Mouse (Mus musculus): Measurements from ENCODE around the gene Ssr1.

Ssr1 gene

DNA sequence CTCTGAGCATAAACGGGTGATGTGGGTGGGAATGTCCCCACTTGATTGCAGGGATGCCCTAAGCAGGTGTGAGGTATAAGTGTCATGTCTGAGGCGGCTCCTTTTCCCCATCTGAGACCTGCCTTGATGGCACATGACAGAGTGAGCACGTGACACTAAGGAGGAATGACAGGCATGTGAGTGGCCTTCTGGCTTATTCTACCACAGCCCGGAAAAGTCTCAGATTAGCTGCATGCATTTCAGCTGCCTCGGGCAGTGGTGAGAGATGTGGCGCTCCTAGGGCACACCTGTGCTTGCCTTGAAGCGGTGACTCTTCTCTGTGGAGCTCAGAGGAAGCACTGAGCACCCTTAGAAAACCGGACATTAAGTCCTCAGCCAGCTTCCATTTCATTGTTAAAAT lies 48.6 kb downstream of the Ssr1 start:
- DNase-seq (ENCODE audit: low spot score in 2 of 2), result no peak

DNA sequence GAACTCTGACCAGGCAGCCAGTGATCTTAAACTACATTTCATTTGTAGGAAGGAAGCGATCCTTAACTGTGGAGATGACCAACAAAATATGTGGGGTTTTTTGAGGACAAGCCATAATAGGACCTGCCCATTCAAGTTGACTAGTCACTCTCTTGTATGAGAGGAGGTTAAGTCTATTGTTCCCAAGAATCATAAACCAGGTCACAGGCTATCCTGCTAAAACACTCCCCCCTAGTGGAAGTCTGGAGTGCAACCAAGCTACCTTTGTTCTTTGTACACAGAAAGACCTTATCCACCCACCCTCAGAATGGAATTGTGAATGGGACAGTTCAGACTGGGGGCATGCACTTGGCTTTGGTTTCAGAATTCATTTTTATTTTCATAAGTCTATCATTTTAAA lies 49.7 kb downstream of the Ssr1 start:
- no peak for DNase-seq (ENCODE audit: low spot score in 2 of 2)

DNA sequence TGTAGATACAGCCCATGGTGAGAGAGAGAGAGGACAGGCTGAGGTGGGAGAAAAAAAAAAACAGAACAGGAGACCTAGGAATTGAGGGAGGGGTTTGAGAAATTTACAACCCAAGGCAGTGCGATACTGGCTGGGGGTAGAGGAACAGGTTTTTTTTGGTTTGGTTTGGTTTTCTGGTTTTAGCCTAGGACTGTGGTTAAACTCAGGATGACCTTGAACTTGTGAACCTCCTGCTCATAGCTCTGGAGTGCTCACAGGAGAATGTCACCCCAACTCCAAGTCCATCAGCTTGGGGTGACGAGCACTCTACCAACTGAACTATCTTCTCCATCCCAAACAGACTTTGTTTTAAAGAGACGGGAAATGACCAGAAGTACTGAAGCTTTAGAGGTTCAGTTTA lies 50.6 kb downstream of the Ssr1 start:
- DNase-seq (ENCODE audit: low spot score in 2 of 2), result no peak

DNA sequence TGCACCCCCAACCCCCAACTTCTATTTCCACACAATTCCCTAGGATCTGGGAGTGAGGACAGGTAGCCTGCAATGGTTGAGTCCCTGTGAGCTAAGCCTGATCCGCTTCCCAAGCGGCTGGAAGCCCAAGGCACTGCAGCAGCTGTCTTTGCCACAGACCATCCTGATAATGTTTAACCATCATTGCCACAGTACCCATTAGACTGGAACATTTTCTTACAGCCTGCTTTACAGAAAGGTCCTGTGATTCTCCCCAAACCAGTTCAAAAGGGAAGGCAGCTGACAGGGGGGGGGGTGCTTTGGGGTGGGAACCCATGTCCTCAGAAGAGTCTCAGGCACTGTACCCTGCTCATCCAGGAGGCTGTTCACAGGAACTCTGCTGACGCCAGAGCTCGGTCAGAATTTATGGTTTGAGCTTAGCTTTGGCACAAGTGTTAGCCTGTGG lies 51.1 kb downstream of the Ssr1 start:
- no peak for DNase-seq (ENCODE audit: low spot score in 2 of 2)

DNA sequence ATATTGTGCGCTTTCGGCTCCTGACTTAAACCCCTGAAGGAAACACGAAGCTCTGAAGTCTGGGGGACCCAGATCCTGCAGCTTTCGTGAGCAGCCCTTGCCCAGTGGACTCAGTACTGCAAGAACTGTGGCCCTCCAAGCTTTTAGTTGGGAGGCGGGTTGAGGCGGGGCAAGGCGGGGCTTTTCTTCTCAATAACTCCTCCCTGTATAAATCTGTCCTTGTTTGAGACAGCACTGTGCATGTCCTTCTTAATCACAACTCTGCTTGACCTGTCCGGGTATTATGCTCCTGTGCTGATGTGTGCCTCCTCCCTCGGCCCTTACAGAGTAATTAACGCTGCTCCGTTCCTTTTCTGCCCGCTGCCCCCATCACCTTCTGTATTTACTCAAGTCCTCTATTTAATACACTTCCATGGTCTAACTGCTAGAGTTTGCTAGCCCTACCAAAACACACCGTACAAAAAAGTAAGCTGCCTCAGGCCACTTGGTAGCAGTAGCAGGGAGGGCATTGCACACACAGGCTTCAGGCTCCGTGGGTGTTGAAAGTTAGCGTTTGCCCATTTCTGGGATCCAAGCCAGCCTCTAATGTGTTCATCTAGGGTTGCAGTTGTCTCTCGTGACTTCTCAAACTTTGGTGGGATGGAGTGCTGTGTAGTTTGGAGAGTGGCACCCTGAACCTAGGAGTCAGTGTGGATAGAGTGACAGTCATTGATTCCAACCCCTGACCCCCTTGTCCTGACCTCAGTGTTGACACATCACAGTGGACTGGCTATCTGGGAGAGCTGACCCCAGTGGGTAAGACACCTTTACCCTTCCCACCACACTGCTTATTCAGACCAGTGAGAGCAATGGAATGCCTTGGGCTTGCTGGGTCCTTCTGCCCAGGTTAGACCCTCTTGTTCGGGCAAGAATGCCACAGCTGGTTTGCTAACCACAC lies 51.8 kb downstream of the Ssr1 start:
- no peak for DNase-seq (ENCODE audit: low spot score in 2 of 2)

DNA sequence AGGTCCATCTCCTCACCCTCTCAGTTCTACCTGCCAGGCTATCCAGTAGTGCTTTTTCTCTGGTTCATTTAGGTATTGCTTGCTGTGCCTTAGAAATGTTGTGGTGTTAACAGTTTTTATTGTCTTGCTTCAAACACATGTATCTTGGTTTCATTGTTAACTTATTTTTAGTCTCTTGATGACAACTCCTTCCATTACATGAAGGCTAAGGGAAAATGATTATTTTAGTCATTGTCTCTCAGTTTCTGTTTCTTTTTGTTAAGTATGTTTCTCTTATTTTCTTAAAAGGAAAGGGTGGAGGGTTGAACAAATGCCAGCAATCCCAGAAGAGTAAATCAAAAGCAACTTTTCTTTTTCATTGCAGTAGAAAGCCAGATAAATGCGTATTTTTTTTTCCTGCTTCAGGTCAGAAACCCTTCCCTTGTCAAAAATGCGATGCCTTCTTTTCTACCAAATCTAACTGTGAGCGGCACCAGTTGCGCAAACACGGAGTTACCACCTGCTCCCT lies 52.8 kb downstream of the Ssr1 start:
- DNase-seq (ENCODE audit: low spot score in 2 of 2), result no peak

DNA sequence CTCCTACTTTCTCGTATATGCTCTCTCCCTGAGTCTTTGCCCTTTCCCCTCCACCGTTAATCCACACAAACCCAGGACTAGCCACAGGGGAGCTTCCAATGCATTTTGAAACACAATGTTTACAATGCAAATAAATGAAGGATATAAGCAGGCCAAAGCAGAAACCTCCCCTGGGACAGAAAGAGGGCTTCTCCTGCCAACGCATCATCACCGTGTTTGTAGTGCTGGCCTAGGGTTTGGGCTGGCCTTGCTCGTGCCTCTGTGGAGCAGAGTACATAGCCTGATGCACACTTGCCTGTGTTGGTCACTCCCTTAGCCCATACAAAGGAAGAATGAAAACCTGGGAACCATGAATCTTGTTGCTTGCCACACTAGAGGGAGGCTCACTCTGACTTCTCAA lies 53.4 kb downstream of the Ssr1 start:
- no peak for DNase-seq (ENCODE audit: low spot score in 2 of 2)

DNA sequence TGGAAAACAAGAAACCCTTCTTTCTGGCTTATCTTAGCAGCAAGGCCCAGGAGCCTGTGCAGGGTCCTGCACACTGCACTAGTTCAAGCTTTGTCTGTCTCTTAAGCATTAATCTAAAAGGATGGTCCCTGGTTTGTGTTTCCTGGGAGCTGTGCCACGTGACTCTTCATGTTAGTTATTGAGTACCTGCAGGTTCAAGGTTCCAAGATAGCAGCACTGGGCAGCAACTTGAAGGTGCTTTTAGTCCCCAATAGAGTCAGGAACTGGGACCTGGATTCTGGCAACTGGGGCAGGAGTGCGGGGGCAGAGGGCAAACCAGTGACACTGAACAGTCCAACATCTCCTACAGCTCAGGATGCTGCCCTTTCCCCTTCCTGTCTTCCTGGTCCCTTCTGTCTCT lies 53.9 kb downstream of the Ssr1 start:
- no peak for DNase-seq (ENCODE audit: low spot score in 2 of 2)

DNA sequence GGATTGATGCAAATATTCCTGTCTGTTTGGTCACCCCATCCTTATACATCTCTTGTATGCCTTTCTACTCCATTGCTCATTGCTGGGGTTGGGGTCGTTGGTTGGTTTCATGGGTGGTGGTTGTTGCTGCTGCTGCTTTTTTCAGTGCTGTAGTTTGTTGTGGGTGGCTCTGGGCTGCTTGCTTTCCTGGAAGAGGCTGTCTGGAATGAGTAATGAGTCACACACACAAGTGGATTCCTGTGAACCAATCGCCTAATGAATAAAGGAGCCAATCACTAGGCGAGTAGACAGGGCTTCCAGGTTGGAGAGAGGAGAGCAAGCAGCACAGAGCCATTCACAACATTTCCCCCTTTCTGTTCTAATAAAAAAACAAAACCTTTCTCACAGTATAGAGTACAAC lies 57.7 kb downstream of the Ssr1 start:
- no peak for DNase-seq (ENCODE audit: low spot score in 2 of 2)

DNA sequence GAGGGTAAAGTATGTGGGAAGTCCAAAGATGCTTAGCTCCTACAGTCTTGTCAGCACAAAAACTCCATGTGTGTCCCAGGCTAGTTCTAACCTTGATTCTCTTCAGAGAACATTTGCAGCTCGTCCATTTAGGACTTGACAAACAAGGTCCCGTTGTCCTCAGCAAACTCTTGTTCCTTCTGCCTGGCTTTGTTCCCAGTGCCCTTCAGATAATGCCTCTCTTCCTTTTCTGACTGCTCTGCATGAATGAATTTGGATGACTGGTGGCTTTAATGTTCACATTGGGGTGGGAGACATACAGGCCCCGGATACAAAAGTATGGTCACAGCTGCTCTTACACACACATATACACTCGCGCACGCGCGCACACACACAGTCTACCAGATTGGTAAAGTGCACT lies 59.1 kb downstream of the Ssr1 start:
- no peak for DNase-seq (ENCODE audit: low spot score in 2 of 2)

DNA sequence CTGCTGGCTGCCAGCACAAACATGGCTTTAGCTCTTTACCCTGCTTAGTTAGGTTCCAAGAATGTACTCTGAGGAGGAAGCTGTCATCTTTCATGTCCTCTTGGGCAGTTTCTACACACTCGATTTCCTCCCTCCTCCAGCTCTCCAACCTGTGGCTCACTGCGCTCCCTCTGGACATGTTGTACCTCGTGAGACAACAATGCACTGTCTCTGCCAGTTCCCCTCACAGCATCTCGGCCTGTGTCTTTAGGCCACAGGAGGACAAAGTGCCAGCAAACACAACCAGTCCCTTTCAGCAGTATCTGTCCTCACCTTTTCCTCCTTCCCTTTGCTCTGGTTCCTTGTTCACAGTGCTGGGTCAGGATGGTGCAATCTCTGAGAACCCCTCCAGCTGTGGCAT lies 59.9 kb downstream of the Ssr1 start:
- DNase-seq (ENCODE audit: low spot score in 2 of 2), result no peak

DNA sequence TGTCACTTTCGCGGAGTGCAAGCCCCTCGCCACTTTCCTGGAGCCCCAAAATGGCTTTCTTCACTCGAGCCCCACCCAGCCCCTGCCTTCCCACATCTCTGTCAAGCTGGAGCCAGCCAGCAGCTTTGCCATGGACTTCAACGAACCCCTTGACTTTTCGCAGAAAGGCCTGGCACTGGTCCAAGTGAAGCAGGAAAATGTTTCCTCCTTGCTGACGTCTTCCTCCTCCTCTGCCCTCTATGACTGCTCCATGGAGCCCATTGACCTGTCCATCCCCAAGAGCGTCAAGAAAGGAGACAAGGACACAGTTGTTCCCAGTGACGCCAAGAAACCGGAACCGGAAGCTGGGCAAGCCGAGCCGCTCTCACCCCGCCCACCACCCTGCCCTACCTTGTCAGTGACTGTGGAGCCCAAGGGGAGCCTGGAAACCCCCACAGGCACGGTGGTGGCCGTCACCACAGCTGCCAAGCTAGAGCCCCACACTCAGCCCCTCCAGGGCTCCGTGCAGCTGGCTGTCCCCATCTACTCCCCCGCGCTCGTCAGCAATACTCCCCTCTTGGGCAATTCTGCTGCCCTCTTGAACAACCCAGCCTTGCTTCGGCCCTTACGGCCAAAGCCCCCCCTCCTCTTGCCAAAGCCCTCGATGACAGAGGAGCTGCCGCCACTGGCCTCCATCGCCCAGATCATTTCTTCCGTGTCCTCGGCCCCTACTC lies 62.7 kb downstream of the Ssr1 start:
- DNase-seq (ENCODE audit: low spot score in 2 of 2), result no peak

DNA sequence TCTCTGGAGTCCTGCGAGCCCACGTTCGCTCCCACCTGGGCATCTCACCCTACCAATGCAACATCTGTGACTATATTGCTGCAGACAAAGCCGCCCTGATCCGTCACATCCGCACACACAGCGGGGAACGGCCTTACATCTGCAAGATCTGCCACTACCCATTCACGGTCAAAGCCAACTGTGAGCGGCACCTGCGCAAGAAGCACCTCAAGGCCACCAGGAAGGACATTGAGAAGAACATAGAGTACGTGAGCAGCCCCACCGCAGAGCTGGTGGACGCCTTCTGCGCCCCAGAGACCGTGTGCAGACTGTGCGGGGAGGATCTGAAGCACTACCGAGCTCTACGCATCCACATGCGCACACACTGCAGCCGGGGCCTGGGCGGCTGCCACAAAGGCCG lies 63.4 kb downstream of the Ssr1 start:
- no peak for DNase-seq (ENCODE audit: low spot score in 2 of 2)

DNA sequence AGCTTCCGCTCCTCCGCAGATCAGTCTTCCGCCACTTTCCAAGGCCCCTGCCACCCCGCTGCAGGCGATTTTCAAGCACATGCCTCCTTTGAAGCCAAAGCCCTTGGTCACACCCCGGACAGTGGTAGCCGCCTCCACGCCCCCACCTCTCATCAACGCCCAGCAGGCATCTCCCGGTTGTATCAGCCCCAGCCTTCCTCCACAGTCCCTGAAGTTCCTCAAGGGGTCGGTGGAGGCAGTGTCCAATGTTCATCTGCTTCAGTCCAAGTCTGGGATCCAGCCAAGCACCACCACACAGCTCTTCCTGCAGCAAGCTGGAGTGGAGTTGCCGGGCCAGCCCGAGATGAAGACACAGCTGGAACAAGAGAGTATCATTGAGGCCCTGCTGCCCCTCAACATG lies 63.9 kb downstream of the Ssr1 start:
- no peak for DNase-seq (ENCODE audit: low spot score in 2 of 2)

DNA sequence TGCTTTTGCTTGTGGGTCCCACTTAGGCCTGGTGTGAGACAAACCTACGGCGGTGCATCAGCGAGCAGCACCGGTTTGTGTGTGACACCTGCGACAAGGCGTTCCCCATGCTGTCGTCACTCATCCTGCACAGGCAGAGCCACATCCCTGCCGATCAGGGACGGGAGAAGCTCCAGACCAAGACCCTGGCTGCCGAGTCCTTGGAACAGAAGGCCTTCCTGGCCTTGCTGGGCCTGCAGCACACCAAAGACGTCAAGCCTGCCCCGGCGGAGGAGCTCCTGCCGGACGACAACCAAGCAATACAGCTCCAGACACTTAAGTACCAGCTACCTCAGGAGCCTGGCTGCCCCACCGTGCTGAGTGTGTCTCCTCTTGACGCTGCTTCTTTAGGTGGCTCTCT lies 64.5 kb downstream of the Ssr1 start:
- DNase-seq (ENCODE audit: low spot score in 2 of 2), result no peak

DNA sequence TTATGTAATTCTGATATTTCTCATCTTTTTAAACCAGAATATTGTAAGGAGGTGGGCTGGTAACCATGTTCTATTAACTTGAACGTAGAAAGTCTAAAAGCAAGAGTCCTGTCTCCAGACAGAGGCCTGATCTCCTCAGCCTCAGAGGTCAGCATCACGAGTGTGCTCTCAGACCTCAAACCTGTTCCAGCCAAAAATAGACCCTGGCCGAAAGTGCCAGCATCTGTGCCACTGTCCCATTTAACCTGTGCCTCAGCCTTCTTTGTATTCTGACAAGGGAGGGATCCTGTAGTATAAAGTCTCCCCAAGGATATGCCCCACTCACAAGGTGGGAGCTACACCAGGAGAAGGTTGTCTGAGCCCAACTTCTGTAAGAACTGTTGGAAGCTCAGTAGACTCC lies 67.6 kb downstream of the Ssr1 start:
- DNase-seq (ENCODE audit: low spot score in 2 of 2), result no peak

DNA sequence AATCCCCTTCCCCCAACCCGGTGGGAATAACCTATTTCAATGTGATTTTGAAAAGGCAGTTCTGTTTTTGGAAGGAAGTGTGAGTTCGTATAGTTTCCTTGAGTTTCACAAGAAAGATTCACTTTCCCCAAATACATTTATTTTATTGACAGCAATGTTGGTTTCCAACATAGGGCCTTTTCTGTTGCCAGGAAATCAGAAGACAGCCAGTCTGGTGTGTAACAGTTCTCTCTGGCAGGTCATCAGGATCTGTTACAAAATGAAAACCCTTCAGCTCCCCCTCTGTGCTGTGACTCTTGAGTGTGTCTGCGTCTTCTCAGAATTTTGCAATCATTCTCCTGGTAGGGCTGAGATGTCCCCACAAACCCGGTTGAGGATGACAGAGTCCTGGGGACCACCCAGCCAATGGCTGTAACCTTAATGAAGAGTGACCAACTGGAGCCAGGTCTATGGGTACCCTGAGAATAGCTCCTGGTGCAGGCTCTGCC lies 69.5 kb downstream of the Ssr1 start:
- no peak for DNase-seq (ENCODE audit: low spot score in 2 of 2)

DNA sequence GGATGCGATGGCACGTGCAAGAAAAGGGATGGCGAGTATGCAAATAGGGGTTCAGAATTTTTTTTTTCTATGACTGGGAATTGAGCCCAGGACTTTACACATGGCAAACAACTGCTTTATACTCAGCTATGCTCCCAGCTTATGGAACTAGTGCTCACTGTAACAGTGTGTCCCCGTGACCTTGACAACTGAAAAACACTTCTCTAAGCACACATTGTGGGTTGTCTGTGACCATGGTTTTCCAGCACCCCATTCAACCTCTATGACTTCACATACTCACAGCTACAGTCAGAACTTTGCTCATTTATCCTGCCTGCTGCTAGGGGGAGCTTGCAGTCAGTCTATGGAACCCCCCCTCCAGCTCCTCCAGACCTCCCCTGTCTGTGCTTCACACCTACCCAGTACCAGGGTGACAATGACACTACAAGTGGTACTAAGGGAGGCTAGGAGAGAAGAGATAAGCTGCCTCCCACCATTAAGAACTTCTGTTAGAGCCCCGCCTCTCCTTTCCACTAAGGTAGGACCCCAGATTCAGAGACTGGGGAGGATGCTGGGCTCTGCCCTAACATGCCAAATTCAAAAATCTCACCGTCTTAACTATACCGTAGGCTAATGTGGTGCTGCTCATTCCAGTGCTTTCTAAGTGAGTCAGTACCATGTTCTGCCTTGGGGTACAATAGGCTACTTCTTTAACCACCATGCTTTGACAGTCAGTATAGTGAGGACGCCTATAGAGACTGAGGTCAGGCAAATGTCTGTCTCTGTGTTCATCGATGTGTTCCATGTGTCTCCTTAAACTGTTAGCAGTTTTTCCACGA lies 70.2 kb downstream of the Ssr1 start:
- DNase-seq (ENCODE audit: low spot score in 2 of 2), result no peak

DNA sequence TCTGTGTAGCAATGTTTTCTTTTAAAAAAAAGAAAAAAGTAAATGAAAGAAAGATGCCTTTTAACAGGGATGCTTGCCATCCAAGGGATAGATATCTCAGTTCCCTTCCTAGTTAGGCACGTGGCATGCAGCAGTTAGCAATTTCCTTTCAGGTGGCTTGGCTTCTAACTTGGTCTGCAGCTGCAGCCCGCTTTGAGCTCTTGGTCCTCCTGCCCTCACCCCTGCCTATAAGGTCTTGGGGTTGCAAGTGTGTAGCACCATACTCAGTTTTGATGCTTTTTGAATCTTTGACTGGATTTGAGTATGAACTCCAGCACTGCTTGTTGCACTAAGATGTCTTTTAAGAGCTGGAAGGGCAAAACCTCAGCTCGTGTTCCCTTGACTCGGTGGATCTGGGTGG lies 70.9 kb downstream of the Ssr1 start:
- DNase-seq (ENCODE audit: low spot score in 2 of 2), result no peak

DNA sequence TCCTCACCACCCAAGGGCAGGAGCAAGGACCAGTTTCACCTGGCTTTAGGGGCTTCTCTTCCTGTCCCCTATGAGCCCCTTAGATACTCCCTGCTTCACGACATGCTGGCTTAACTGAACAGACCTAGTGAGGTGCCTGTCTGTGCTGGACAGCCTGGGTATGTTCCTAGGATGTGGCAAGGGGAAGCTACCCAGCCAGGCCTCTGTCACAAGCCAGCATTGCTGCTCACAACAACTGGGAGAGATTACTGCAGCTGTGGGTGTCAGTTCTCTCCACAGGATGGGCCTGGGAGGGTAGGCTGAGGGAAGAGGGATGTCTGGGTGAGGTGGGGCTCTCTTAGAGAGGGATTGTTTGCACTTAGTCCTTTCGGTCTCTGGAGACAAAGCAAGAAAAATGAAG lies 73.3 kb downstream of the Ssr1 start:
- DNase-seq (ENCODE audit: low spot score in 2 of 2), result no peak

DNA sequence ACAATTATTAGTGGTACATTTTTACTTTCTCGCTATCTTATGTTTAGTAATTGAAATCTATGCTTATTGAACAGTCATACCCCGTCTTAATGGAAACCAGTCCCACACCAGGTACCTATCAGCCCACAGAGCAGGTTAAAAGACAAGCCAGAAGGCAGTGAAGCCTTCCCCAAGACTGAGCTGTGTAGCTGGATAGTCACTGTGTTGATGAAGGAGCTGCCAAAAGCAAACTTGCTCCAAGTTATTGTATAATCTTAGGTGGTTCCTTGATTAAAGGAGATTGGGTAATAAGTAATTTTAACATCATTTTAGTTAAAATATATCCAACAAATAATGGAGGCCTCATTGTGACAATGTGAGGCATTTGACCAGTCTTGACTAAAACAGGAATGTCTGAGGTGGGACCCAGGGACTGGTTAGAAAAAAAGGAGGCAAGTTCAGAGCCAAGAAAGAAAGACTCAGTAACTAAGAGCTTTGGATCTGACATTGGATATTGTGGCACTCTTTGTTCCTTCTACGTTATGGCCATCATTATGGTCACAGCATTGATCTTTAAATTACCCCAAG lies 74.2 kb downstream of the Ssr1 start:
- DNase-seq (ENCODE audit: low spot score in 2 of 2), result no peak
